Mouse (Mus musculus) stomach, postnatal 0 days (tissue): ENCODE results near the gene Lgi2.

Source experiments
- CTCF ChIP-seq: IDR thresholded peaks from 2 replicates; pipeline ENCODE4 v1.5.1; 2016; ENCODE audit warnings: antibody characterized with exemption, low read depth, mild to moderate bottlenecking, moderate library complexity
- EP300 ChIP-seq: optimal IDR thresholded peaks from 2 replicates; pipeline ENCODE3; 2016; ENCODE audit warnings: antibody characterized with exemption

- TF ChIP-seq CTCF: no peak
- TF ChIP-seq EP300: peak; percentile 71
Observed at GRCm38 (mm10) chr5:52604582-52605041, 38.4 kb upstream of the Lgi2 start.
